Mouse (Mus musculus): ENCODE measurements around the gene Epha4. TPM values are rescaled to one million over a fixed set of nuclear protein-coding genes. Genes with fewer than 3 reads are reported as not detected.

Gene Epha4
- polyA plus RNA-seq, 1 experiment = 5.2 TPM

DNA sequence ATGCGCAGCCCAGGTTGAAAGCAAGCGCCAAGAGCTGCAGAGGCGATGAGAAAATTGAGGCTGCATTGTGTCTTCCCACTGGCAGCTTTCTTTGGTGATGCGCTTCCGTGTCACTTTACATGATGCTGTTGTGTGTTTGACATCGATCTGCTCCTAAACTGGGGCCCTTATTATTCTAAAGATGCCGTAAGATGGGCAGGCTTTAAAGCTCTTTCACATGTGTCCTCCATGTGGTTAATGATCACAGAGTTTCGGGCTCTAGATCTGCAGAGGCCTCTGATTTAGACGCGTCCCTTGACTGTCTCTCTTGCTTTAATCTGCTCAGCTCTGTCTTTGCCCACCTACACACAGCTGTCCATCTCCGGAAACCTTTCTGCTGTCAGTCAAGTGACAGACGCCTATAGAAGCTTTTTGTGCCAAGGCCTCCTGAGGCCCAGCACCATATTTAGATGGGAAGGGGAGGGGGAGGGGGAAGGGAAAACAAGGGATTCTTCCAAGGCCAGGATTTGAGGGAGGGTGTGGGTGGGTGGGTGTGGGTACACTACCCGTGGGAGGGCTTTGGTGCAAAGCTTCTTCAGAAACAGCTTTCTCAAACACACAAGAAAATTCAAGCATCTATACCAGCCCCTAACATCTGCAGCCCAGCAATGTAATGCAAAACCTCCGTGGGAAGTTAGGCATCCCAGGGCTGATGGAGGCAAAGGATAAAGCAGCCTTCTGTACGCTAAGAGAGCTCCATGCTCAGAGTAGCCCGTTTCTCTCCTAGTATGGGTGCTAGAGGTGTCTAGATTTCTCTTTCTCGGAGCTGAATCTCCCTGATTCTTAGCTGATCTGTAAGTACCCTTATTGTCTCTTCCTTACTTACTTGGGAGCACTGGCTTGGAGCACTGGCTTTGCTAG, 7.0 kb upstream of the Epha4 start:
- no peaks in the 10 kb centered on the region for H3K27me3 ChIP-seq (replicated peaks; ENCODE audit: control insufficient read depth, insufficient read depth, low read length)
- no peaks in the 10 kb centered on the region for H3K36me3 ChIP-seq (ENCODE audit: control insufficient read depth, insufficient read depth, low read length)
- TF ChIP-seq POLR2A (IDR thresholded peaks at IDR 0.05; ENCODE audit: low read depth, low read length) (no peak), CTCF (conservative IDR thresholded peaks at IDR 0.05; ENCODE audit: insufficient read depth, insufficient read length, low read depth, low read length) (no peak)
- no peaks in the 10 kb centered on the region for H3K4me1 ChIP-seq (ENCODE audit: control insufficient read depth, insufficient read depth, low read length)
- WGBS = 40% methylated on average over 16 of the region's 17 CpGs
- no peak for DNase-seq
- no peak overlapping the region for H3K27ac ChIP-seq (ENCODE audit: insufficient read depth, low read depth, low read length)
- no peak overlapping the region for H3K4me3 ChIP-seq (ENCODE audit: insufficient read depth, low read depth, low read length)

DNA sequence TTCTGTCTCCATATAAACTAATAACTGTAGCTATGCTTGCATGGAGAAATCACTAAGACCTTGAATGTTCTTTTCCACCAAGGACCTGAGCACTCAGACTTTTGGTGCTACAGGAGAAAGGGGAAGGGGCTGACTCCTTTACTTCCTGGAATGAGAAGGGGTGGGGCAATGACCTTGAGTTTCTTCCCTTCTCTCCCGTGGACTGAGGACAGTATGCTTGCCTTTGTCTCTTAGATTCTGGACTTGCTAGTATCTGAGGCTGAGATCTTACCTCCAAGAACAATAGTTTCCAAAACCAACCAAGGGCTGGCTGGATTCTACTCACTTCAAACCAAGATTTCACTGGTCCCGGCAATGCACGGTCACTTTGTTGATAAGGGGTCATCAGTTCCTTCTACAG, 3.8 kb upstream of the Epha4 start:
- Histone ChIP-seq H3K4me1 (ENCODE audit: control insufficient read depth, insufficient read depth, low read length) (no peaks in the 10 kb centered on the region), H3K27ac (ENCODE audit: insufficient read depth, low read depth, low read length) (no peak overlapping the region), H3K36me3 (ENCODE audit: control insufficient read depth, insufficient read depth, low read length) (no peaks in the 10 kb centered on the region), H3K27me3 (replicated peaks; ENCODE audit: control insufficient read depth, insufficient read depth, low read length) (no peaks in the 10 kb centered on the region), H3K4me3 (ENCODE audit: insufficient read depth, low read depth, low read length) (no peak overlapping the region)
- WGBS = 79% methylated on average over 3 of the region's 3 CpGs
- DNase-seq = no peak
- TF ChIP-seq CTCF (conservative IDR thresholded peaks at IDR 0.05; ENCODE audit: insufficient read depth, insufficient read length, low read depth, low read length) (no peak), POLR2A (IDR thresholded peaks at IDR 0.05; ENCODE audit: low read depth, low read length) (no peak)

DNA sequence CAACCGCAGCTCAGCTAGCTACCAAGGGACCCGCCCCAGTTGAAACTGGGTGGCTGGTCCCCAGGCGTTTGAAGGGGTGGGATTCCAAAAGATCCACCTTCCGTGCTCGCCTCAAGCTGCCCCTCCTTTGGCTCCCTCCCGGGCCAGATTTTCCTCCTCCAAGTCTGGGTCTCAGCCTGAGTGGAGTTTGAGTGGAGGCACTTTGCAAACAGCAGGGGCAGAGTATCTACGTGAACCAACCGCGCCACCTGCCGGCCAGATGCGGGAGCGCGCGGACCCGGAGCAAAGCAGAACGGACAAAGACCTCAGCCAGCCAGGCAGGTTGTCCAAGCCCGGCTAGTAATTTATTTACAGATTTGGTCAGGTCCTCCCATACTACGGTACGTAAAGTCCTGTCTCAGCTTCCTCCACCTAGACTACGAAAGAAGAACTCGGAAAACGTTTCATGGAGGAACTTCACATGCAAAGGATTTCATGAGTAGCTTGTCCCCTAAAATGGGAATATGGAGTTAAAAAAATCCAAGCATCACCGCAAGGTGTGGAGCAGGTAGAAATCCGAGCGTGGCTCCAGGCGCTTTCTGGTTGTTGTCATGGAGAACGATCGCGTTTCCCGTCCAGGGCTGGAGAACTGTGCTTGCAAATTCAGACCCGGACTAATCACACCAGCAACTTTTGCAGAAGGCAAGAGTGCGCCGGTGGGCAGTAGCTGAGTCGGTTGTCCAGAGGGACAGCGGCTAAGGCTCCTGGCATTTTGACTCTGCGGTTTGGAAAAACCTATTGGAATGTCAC, 1.5 kb upstream of the Epha4 start:
- peak; percentile 97 for DNase-seq

DNA sequence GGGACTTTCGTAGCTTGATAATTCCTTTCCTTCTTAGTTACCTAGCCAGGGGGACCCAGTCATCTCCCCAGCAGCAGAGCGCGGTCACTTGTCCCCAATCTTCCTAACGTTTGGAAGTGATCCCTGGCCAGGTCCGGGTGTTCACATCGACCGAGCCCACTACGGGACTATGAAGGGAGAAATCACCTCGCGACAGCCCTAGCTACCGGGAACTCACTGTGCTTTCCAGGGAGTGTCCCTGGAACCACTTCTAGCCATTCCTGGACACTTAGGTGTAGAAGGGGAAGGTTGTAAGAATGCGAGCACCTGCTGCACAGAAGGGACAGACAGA, 728 bp upstream of the Epha4 start:
- WGBS = under 1% methylated on average over 12 of the region's 12 CpGs
- no peak overlapping the region for H3K27ac ChIP-seq (ENCODE audit: insufficient read depth, low read depth, low read length)

More for the DNA sequence above, 1.5 kb upstream of the Epha4 start:
- Histone ChIP-seq H3K4me1 (ENCODE audit: control insufficient read depth, insufficient read depth, low read length) (no peaks in the 10 kb centered on the region), H3K27me3 (replicated peaks; ENCODE audit: control insufficient read depth, insufficient read depth, low read length) (no peaks in the 10 kb centered on the region), H3K27ac (ENCODE audit: insufficient read depth, low read depth, low read length) (no peak overlapping the region), H3K36me3 (ENCODE audit: control insufficient read depth, insufficient read depth, low read length) (no peaks in the 10 kb centered on the region), H3K4me3 (ENCODE audit: insufficient read depth, low read depth, low read length) (peak overlapping the region; percentile 64)
- TF ChIP-seq CTCF (conservative IDR thresholded peaks at IDR 0.05; ENCODE audit: insufficient read depth, insufficient read length, low read depth, low read length) (peak; percentile 95), POLR2A (IDR thresholded peaks at IDR 0.05; ENCODE audit: low read depth, low read length) (no peak)
- WGBS = under 1% methylated on average over 36 of the region's 36 CpGs

DNA sequence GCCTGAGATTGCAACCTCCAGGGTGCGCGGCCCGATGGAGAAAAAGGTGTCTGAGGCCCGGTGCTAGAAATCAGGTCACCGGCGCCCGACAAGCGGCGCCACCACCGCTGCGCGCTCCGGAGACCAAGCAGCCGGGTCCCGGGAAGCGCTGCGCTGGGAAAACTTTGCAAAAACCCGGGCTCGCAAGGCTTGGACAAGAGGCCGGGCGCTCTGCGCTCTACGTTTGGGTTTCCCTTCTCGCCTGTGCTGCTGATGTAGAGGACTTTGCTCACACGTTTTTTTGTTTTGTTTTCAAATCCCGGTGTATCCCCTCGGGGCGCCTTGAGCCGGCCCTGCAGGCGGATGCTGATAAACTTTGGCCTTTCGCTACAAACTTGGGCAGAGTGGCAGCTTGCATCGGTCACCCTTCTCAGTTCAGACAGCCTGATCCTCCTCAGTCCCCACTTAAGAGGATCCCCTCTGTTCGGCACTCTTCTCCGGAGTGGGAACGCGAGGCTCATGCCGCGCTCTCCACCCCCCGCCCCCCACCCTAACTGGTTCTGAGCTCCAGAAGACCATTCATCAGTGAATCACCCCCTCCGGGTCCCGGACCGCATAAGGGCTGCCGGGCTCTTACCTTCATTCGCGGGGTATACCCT, 444 bp downstream of the Epha4 start:
- peak; percentile 65 for DNase-seq
- Histone ChIP-seq H3K4me1 (ENCODE audit: control insufficient read depth, insufficient read depth, low read length) (no peaks in the 10 kb centered on the region), H3K27ac (ENCODE audit: insufficient read depth, low read depth, low read length) (0 out of 2 replicates have a peak overlapping the region, but pooled peaks have one; percentile 4), H3K4me3 (ENCODE audit: insufficient read depth, low read depth, low read length) (peak overlapping the region; percentile 64), H3K27me3 (replicated peaks; ENCODE audit: control insufficient read depth, insufficient read depth, low read length) (no peaks in the 10 kb centered on the region), H3K36me3 (ENCODE audit: control insufficient read depth, insufficient read depth, low read length) (no peaks in the 10 kb centered on the region)
- under 1% methylated on average over 45 of the region's 45 CpGs for WGBS
- no peak for TF ChIP-seq CTCF (conservative IDR thresholded peaks at IDR 0.05; ENCODE audit: insufficient read depth, insufficient read length, low read depth, low read length)
- TF ChIP-seq POLR2A (IDR thresholded peaks at IDR 0.05; ENCODE audit: low read depth, low read length) = no peak

More for the DNA sequence above, 728 bp upstream of the Epha4 start:
- Histone ChIP-seq H3K27me3 (replicated peaks; ENCODE audit: control insufficient read depth, insufficient read depth, low read length) (no peaks in the 10 kb centered on the region), H3K4me3 (ENCODE audit: insufficient read depth, low read depth, low read length) (peak overlapping the region; percentile 64), H3K36me3 (ENCODE audit: control insufficient read depth, insufficient read depth, low read length) (no peaks in the 10 kb centered on the region), H3K4me1 (ENCODE audit: control insufficient read depth, insufficient read depth, low read length) (no peaks in the 10 kb centered on the region)
- DNase-seq = peak; percentile 37
- TF ChIP-seq CTCF (conservative IDR thresholded peaks at IDR 0.05; ENCODE audit: insufficient read depth, insufficient read length, low read depth, low read length) (no peak), POLR2A (IDR thresholded peaks at IDR 0.05; ENCODE audit: low read depth, low read length) (no peak)

DNA sequence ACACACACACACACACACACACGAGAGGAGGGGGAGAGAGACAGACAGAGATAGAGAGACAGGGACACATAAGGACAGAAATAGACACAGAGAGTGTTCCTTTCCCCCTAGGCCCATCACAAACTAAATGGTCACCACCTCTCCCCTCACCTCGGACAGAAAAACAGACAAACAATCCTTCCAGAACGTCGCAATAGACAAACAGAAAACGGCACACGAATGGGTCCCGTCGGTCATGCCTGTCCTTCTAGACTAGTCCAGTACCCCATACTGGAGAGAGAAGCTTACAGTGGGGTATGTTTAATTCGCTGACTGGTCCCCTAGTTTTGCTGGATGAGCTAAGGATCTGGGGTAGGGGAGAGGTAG, 946 bp downstream of the Epha4 start:
- 5% methylated on average over 9 of the region's 9 CpGs for WGBS
- Histone ChIP-seq H3K27ac (ENCODE audit: insufficient read depth, low read depth, low read length) (0 out of 2 replicates have a peak overlapping the region, but pooled peaks have one; percentile 4), H3K27me3 (replicated peaks; ENCODE audit: control insufficient read depth, insufficient read depth, low read length) (no peaks in the 10 kb centered on the region), H3K4me1 (ENCODE audit: control insufficient read depth, insufficient read depth, low read length) (no peaks in the 10 kb centered on the region), H3K36me3 (ENCODE audit: control insufficient read depth, insufficient read depth, low read length) (no peaks in the 10 kb centered on the region), H3K4me3 (ENCODE audit: insufficient read depth, low read depth, low read length) (peak overlapping the region; percentile 64)
- TF ChIP-seq POLR2A (IDR thresholded peaks at IDR 0.05; ENCODE audit: low read depth, low read length) (no peak), CTCF (conservative IDR thresholded peaks at IDR 0.05; ENCODE audit: insufficient read depth, insufficient read length, low read depth, low read length) (no peak)
- DNase-seq = no peak
